In the genomic region with DNA sequence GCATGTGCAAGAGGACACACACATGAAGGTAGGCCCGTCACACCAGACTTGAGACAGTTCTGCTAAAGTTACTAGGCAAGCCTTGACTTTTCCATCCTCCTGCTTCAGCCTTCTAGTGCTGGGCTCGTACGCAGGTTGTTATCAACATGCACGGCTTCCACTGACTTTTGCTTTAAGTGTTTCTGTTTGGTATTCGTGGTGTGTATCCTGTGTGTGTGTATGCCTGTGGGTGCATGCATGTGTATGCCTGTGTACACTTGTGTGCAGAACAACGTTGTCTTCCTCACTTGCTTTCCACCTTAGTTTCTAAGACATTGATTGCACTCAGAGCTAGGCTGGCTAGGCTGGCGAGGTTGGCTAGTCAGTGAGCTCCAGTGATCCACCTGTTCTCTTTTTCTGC, we compare ENCODE assay signal across 11 mouse cellular contexts. TPM values are rescaled to one million over a fixed set of nuclear protein-coding genes. Genes with fewer than 3 reads are reported as not detected.
DNase-seq lines count a peak whose midpoint lies in the region; ATAC-seq and TF ChIP-seq lines count a peak whose summit lies in the region.
"Had no signal": no experiment of that assay in that cellular context is flagged by ENCODE, and none has a peak within 500 bp of the region (broad histone marks: within the 10 kb centered on the region; RNA-seq: fewer than 3 reads in every experiment).

No protein-coding gene starts in this region.

- TF ChIP-seq CTCF in layer of hippocampus, adult 2 months (conservative IDR thresholded peaks at IDR 0.05): no peak
- TF ChIP-seq CTCF in hindbrain, postnatal 0 days (IDR thresholded peaks at IDR 0.05; ENCODE audit: low read depth): no peak

- DNase-seq in layer of hippocampus, adult 2 months (ENCODE audit: low spot score in 2 of 2): no peak
- DNase-seq in layer of hippocampus, adult 9-10 months (ENCODE audit: low spot score): no peak
- DNase-seq in hindbrain, postnatal 0 days (ENCODE audit: low spot score): no peak
- no peak for DNase-seq in urinary bladder, postnatal 36 days (ENCODE audit: low spot score in 2 of 2)
- no peak for DNase-seq in MN1 (ENCODE audit: low spot score)
- DNase-seq in thymus, postnatal 14 days: no peak
- DNase-seq: embryo, embryonic 11 days; kidney, adult 2 months; thymus, adult 2 months had no signal

- peak overlapping the region; percentile 81 for H3K4me2 ChIP-seq in embryonic facial prominence, embryonic 12.5 days (replicated peaks)
- peak overlapping the region; percentile 88; the same call in 1 of the 2 replicates for H3K4me2 ChIP-seq in hindbrain, postnatal 0 days (ENCODE audit: low read depth, low read length)
- H3K4me2 ChIP-seq in midbrain, embryonic 16.5 days (ENCODE audit: low read length): peak overlapping the region; percentile 35

- H3K4me3 ChIP-seq in layer of hippocampus, adult 2 months: peak overlapping the region; percentile 60; the same call in 1 of the 2 replicates
- peak overlapping the region; percentile 16 for H3K4me3 ChIP-seq in embryonic facial prominence, embryonic 12.5 days
- H3K4me3 ChIP-seq in hindbrain, postnatal 0 days (ENCODE audit: low read length): peak overlapping the region; percentile 84; the same call in 1 of the 2 replicates
- H3K4me3 ChIP-seq in midbrain, embryonic 16.5 days (ENCODE audit: low read depth, low read length): no peak overlapping the region

- H3K9ac ChIP-seq in embryonic facial prominence, embryonic 12.5 days: no peak overlapping the region
- no peak overlapping the region for H3K9ac ChIP-seq in hindbrain, postnatal 0 days (replicated peaks; ENCODE audit: low read length)
- no peak overlapping the region for H3K9ac ChIP-seq in midbrain, embryonic 16.5 days (ENCODE audit: low read depth, low read length)

- 92% methylated on average over 7 of the region's 7 CpGs for WGBS in embryonic facial prominence, embryonic 12.5 days
- WGBS in hindbrain, postnatal 0 days: 90% methylated on average over 7 of the region's 7 CpGs
- WGBS in midbrain, embryonic 16.5 days: 93% methylated on average over 7 of the region's 7 CpGs

- H3K36me3 ChIP-seq in embryonic facial prominence, embryonic 12.5 days: no peaks in the 10 kb centered on the region
- no peaks in the 10 kb centered on the region for H3K36me3 ChIP-seq in hindbrain, postnatal 0 days (ENCODE audit: insufficient read depth, low read length)
- no peaks in the 10 kb centered on the region for H3K36me3 ChIP-seq in midbrain, embryonic 16.5 days (ENCODE audit: control insufficient read depth, insufficient read depth, low read length)

- no peak for ATAC-seq in embryonic facial prominence, embryonic 12.5 days (ENCODE audit: insufficient number of reproducible peaks, insufficient read depth, low FRiP score, low TSS enrichment)
- no peak for ATAC-seq in hindbrain, postnatal 0 days
- no peak for ATAC-seq in midbrain, embryonic 16.5 days

- H3K27me3 ChIP-seq in embryonic facial prominence, embryonic 12.5 days: no peaks in the 10 kb centered on the region
- H3K27me3 ChIP-seq in hindbrain, postnatal 0 days (ENCODE audit: insufficient read depth, low read length): no peaks in the 10 kb centered on the region
- no peaks in the 10 kb centered on the region for H3K27me3 ChIP-seq in midbrain, embryonic 16.5 days (ENCODE audit: control insufficient read depth, insufficient read depth, low read depth, low read length)

- peak overlapping the region; percentile 15; the same call in 1 of the 2 replicates for H3K27ac ChIP-seq in layer of hippocampus, adult 2 months
- H3K27ac ChIP-seq in embryonic facial prominence, embryonic 12.5 days: no peak overlapping the region
- no peak overlapping the region for H3K27ac ChIP-seq in hindbrain, postnatal 0 days
- H3K27ac ChIP-seq in midbrain, embryonic 16.5 days (ENCODE audit: low read length): no peak overlapping the region

- no peaks in the 10 kb centered on the region for H3K9me3 ChIP-seq in embryonic facial prominence, embryonic 12.5 days
- no peaks in the 10 kb centered on the region for H3K9me3 ChIP-seq in hindbrain, postnatal 0 days (ENCODE audit: low read length)
- H3K9me3 ChIP-seq in midbrain, embryonic 16.5 days (replicated peaks; ENCODE audit: control insufficient read depth, low read length, poor library complexity, severe bottlenecking): no peaks in the 10 kb centered on the region

- peaks cover 21% of the 10 kb centered on the region; the same call in 1 of the 2 replicates for H3K4me1 ChIP-seq in embryonic facial prominence, embryonic 12.5 days
- peaks cover 8% of the 10 kb centered on the region; the same call in 1 of the 2 replicates for H3K4me1 ChIP-seq in hindbrain, postnatal 0 days (ENCODE audit: insufficient read depth, low read length)
- H3K4me1 ChIP-seq in midbrain, embryonic 16.5 days (ENCODE audit: control insufficient read depth, insufficient read depth, low read length): peaks cover 16% of the 10 kb centered on the region

RNA-seq across cellular contexts. Expression of a gene that starts 2.1 kb away (rescaled TPM):
- 10 to 100 TPM; 12.3 to 13.2 TPM for total RNA-seq in layer of hippocampus, adult 2 months (2021)
- 9.9 and 11.4 TPM in 2 replicates for polyA plus RNA-seq in embryonic facial prominence, embryonic 12.5 days (2016; fragmentation: Nextera tagmentation; extraction: Ambion mirVana)
- 18.5 and 21.7 TPM in 2 replicates for total RNA-seq in hindbrain, postnatal 0 days (2014; rRNA removed)
- 10.3 and 10.5 TPM in 2 replicates for polyA plus RNA-seq in hindbrain, postnatal 0 days (2015; fragmentation: Nextera tagmentation; extraction: Ambion mirVana)
- 8.3 and 9.5 TPM in 2 replicates for polyA plus RNA-seq in midbrain, embryonic 16.5 days (2015; fragmentation: Nextera tagmentation; extraction: Ambion mirVana)

Comparison
In these comparisons a context has a peak if more than half of its experiments do, and no peak if none do; other contexts are left out.
1. H3K4me2 ChIP-seq: peak in every context shown above with its lines; median percentile 88 in hindbrain, postnatal 0 days; 81 in embryonic facial prominence, embryonic 12.5 days; 35 in midbrain, embryonic 16.5 days.